Mouse (Mus musculus) left cerebral cortex, postnatal 4 days (tissue): ENCODE data around the gene 3110040N11Rik. TPM values are rescaled to one million over a fixed set of nuclear protein-coding genes. Genes with fewer than 3 reads are reported as not detected.
A peak's percentile ranks its signal among the peaks of the same experiment; 100 is the strongest.
"Not testable (repeated sequence)": the region's sequence is repeated elsewhere in the genome, so short reads cannot be mapped to it uniquely, and the experiment has no call there.

ENCODE experiments used
- DNase-seq: peaks from one replicate; pipeline ENCODE4 v3.0.0-alpha.2; 2022
- intact Hi-C: fragments of 180-260 bp; cut with DNase I; formaldehyde crosslinking; loops from one replicate; pipeline ENCODE4 v1.15.1; 2025
- total RNA-seq, 2 experiments: library from RNA; stranded (reverse); gene quantifications; 2 replicates each; pipeline ENCODE4 v1.2.3; 2021

3110040N11Rik gene
- 10 to 100 TPM; 41.1 to 49.1 TPM for total RNA-seq

- DNase-seq: peak; percentile 88
- intact Hi-C loops: loop anchor here (10.0 kb wide), 1 partner anchor 324 kb away; no protein-coding TSS in a partner anchor
Measured at GRCm38 (mm10) chr7:81789095-81789757, at the start of gene 3110040N11Rik. TSS of gene 3110040N11Rik (minus strand) at chr7:81789478.

- DNase-seq, intact Hi-C loops: not testable (repeated sequence)
Measured at GRCm38 (mm10) chr7:81837771-81838170, 48.5 kb upstream of the 3110040N11Rik start.

GRCm38 (mm10) chr7:81835430-81835829 is 46.2 kb upstream of the 3110040N11Rik start:
- no peak for DNase-seq
- intact Hi-C loops: no loop called here

GRCm38 (mm10) chr7:81834847-81835246 is 45.6 kb upstream of the 3110040N11Rik start:
- no peak for DNase-seq
- intact Hi-C loops: no loop called here

- peak; percentile 83 for DNase-seq
- intact Hi-C loops: no loop called here
Measured at GRCm38 (mm10) chr7:81829379-81829894, 40.2 kb upstream of the 3110040N11Rik start, which contains the start of gene Btbd1. TSS of gene Btbd1 (minus strand) at chr7:81829431.

- DNase-seq: peak; percentile 67
- intact Hi-C loops: no loop called here
Measured at GRCm38 (mm10) chr7:81828681-81829378, 39.6 kb upstream of the 3110040N11Rik start.

GRCm38 (mm10) chr7:81827806-81828667 is 38.8 kb upstream of the 3110040N11Rik start:
- no peak for DNase-seq
- intact Hi-C loops: no loop called here

- DNase-seq: peak; percentile 36
- intact Hi-C loops: no loop called here
Measured at GRCm38 (mm10) chr7:81825381-81825780, 36.1 kb upstream of the 3110040N11Rik start.

- DNase-seq: no peak
- intact Hi-C loops: no loop called here
Measured at GRCm38 (mm10) chr7:81824906-81825305, 35.6 kb upstream of the 3110040N11Rik start.

- intact Hi-C loops: no loop called here
- no peak for DNase-seq
Measured at GRCm38 (mm10) chr7:81806067-81806466, 16.8 kb upstream of the 3110040N11Rik start.

GRCm38 (mm10) chr7:81788536-81788935 is 742 bp downstream of the 3110040N11Rik start:
- intact Hi-C loops: loop anchor here (10.0 kb wide), 1 partner anchor 324 kb away; no protein-coding TSS in a partner anchor
- DNase-seq: peak; percentile 32

- intact Hi-C loops: loop anchor here (10.0 kb wide), 1 partner anchor 613 kb away; no protein-coding TSS in a partner anchor
- no peak for DNase-seq
Measured at GRCm38 (mm10) chr7:81777667-81778218, 11.5 kb downstream of the 3110040N11Rik start.

GRCm38 (mm10) chr7:81775325-81775724 is 14.0 kb downstream of the 3110040N11Rik start:
- DNase-seq: no peak
- intact Hi-C loops: loop anchor here (10.0 kb wide), 1 partner anchor 611 kb away; no protein-coding TSS in a partner anchor

GRCm38 (mm10) chr7:81772786-81773539 is 16.3 kb downstream of the 3110040N11Rik start:
- intact Hi-C loops: loop anchor here (10.0 kb wide), 1 partner anchor 608 kb away; no protein-coding TSS in a partner anchor
- no peak for DNase-seq

- intact Hi-C loops: loop anchor here (10.0 kb wide), 1 partner anchor 188 kb away; the partner anchor contains the start of gene Whamm
- DNase-seq: peak; percentile 12
Measured at GRCm38 (mm10) chr7:81763110-81763845, 26.0 kb downstream of the 3110040N11Rik start.

GRCm38 (mm10) chr7:81762180-81763109 is 26.8 kb downstream of the 3110040N11Rik start, which contains the start of gene Ramac:
TSS of gene Ramac (plus strand) at chr7:81762925.
- intact Hi-C loops: loop anchor here (10.0 kb wide), 1 partner anchor 188 kb away; the partner anchor contains the start of gene Whamm
- peak; percentile 95 for DNase-seq

- intact Hi-C loops: no loop called here
- DNase-seq: no peak
Measured at GRCm38 (mm10) chr7:81747956-81748355, 41.3 kb downstream of the 3110040N11Rik start.
